Mouse (Mus musculus) cortical plate, adult 2 months (tissue): ENCODE results near the gene Ccnc. TPM values are rescaled to one million over a fixed set of nuclear protein-coding genes. Genes with fewer than 3 reads are reported as not detected.

Experiments used
- H3K27ac ChIP-seq: fragments of 200-500 bp; 2 replicates; pipeline ENCODE4 v1.5.1; 2012; ENCODE audit warnings: low read length, control low read depth, inconsistent platforms; ENCODE audit not compliant: insufficient read depth
- H3K4me1 ChIP-seq: fragments of 200-500 bp; 2 replicates; pipeline ENCODE4 v1.6.1; 2011; ENCODE audit warnings: low read length; ENCODE audit not compliant: control insufficient read depth, insufficient read depth
- H3K4me3 ChIP-seq: fragments of 200-500 bp; 2 replicates; pipeline ENCODE4 v1.5.1; 2011; ENCODE audit warnings: mild to moderate bottlenecking, low read length, control low read depth; ENCODE audit not compliant: insufficient read depth
- CTCF ChIP-seq: fragments of 200-500 bp; IDR thresholded peaks from 2 replicates; pipeline ENCODE4 v1.5.1; 2011; ENCODE audit warnings: mild to moderate bottlenecking, control low read depth, low read length; ENCODE audit not compliant: insufficient read depth; ENCODE audit errors: extremely low read depth
- POLR2A ChIP-seq: fragments of 200-500 bp; IDR thresholded peaks from 2 replicates; pipeline ENCODE4 v1.6.1; 2011; ENCODE audit warnings: mild to moderate bottlenecking, low read length, control low read depth; ENCODE audit not compliant: insufficient read depth; ENCODE audit errors: extremely low read depth
- polyA plus RNA-seq: library from polyadenylated mRNA; depleted of rRNA; stranded (reverse); fragments of >200 nt; gene quantifications from 2 replicates; pipeline ENCODE4 v1.2.3, GENCODE M21; 2012

The Ccnc gene
- polyA plus RNA-seq, 1 experiment, result 25.6 TPM

DNA sequence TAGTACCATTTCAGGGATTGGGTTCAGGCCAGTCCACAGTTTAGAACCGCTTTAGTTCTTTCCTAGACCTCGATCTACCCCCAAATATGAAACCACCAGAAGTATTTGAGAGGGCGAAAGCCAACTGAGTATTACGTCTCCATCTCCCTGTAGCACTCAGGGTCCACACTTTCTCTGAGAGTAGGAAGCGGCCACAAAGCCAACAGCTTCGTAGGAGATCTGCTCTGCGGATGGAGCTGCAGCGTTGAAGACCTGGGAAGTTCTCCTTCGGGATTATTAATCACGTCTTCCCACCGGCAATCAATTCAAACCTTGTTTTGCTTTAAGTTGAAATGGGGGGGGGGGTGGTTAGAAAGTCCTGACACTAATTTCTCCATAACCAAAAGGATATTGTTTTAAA lies 41.1 kb upstream of the Ccnc start:
- Histone ChIP-seq H3K4me1 (no peaks in the 10 kb centered on the region), H3K4me3 (no peak overlapping the region), H3K27ac (no peak overlapping the region)
- no peak for TF ChIP-seq CTCF
- TF ChIP-seq POLR2A, result no peak

DNA sequence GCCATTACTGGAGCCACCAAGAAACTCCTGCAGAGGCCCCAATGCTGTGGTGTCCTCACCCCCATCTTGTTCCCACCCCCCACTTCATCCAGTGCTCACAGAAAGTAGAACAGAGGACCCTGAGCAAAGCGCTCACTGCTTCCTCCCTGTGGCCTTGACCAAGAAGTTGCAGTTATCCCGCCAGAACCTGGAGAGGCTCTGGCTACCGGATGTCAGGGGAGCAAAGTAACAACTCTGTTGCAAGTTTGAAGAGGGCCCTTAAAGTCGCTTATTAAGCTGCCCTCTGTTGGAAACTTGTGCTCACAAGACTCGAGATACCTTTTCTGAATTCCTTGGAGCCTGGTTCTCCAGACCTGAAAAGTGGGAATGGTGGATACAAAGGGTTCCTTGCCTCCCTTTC lies 40.6 kb upstream of the Ccnc start:
- Histone ChIP-seq H3K27ac (no peak overlapping the region), H3K4me1 (no peaks in the 10 kb centered on the region), H3K4me3 (no peak overlapping the region)
- TF ChIP-seq CTCF (0 out of 2 replicates have a peak, but pooled peaks have one; percentile 1), POLR2A (no peak)

DNA sequence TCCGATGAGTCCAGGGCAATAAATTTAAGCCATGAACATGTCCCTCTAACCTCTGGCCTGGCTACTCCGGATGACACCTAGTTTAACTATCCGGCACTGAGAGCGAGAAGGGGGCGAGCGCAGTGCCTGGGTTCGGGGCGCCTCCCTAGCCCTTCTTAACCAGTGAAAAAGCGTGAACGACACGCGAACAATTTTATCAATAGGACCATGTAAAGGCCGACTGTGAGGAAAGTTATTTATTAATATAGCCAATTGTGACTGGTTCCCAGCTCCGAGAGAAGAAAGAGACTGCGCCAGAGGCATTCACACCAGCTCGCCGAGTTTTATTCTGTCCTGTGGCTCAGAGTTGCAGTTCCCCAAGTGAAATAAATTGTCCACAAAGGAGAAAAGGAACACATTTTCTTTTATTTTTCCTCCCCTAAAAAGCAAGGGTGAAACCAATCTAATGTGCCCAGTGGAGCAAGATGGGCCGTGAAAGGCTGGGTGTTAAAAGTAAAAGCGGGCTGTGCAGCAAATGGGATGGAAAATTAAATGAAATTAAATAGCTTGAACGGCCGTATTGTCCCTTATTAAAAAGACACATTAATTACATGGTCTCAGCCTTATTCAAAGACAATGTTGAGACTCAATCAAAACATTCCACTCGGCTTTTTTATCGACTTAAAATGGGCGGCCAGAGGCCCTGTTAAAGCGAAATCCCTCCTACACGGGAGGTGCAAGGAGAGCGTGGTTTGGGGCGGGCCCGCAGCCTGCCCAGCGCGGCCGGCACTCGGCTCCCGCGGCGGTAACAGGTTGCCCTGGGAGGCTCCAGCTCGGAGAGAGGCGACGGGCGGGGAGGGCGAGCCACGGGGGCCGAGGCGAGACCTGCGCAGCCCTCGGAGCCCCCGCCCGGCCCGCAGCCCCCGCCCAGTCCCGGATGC lies 39.5 kb upstream of the Ccnc start:
- Histone ChIP-seq H3K27ac (no peak overlapping the region), H3K4me1 (no peaks in the 10 kb centered on the region)
- TF ChIP-seq CTCF, result no peak
- no peak for TF ChIP-seq POLR2A

GRCm38 (mm10) chr4:21688703-21689200 lies 38.7 kb upstream of the Ccnc start:
- TF ChIP-seq CTCF (no peak), POLR2A (no peak)
- Histone ChIP-seq H3K27ac (no peak overlapping the region), H3K4me1 (no peaks in the 10 kb centered on the region), H3K4me3 (no peak overlapping the region)

More for the DNA sequence above, 39.5 kb upstream of the Ccnc start:
- no peak overlapping the region for H3K4me3 ChIP-seq

- H3K4me1 ChIP-seq, result no peaks in the 10 kb centered on the region
- TF ChIP-seq CTCF, result no peak
- no peak for TF ChIP-seq POLR2A
- no peak overlapping the region for H3K4me3 ChIP-seq
- H3K27ac ChIP-seq, result no peak overlapping the region
Measured at GRCm38 (mm10) chr4:21689492-21689941, 38.0 kb upstream of the Ccnc start.

GRCm38 (mm10) chr4:21690221-21690620 lies 37.3 kb upstream of the Ccnc start:
- Histone ChIP-seq H3K27ac (no peak overlapping the region), H3K4me1 (no peaks in the 10 kb centered on the region), H3K4me3 (no peak overlapping the region)
- TF ChIP-seq POLR2A (no peak), CTCF (no peak)

GRCm38 (mm10) chr4:21695638-21696254 lies 31.8 kb upstream of the Ccnc start:
- no peak for TF ChIP-seq POLR2A
- TF ChIP-seq CTCF, result peak; percentile 55
- H3K4me3 ChIP-seq, result no peak overlapping the region
- no peaks in the 10 kb centered on the region for H3K4me1 ChIP-seq
- H3K27ac ChIP-seq, result no peak overlapping the region

- Histone ChIP-seq H3K27ac (no peak overlapping the region), H3K4me1 (no peaks in the 10 kb centered on the region), H3K4me3 (no peak overlapping the region)
- TF ChIP-seq POLR2A (no peak), CTCF (no peak)
Measured at GRCm38 (mm10) chr4:21705046-21705445, 22.5 kb upstream of the Ccnc start.

GRCm38 (mm10) chr4:21712147-21712546 lies 15.4 kb upstream of the Ccnc start:
- H3K27ac ChIP-seq, result no peak overlapping the region
- no peak for TF ChIP-seq CTCF
- TF ChIP-seq POLR2A, result no peak
- no peak overlapping the region for H3K4me3 ChIP-seq
- H3K4me1 ChIP-seq, result no peaks in the 10 kb centered on the region
